Mouse (Mus musculus) ovary, postnatal 36 days (tissue): ENCODE results near the gene Syngap1.
"Not testable (repeated sequence)": the region's sequence is repeated elsewhere in the genome, so short reads cannot be mapped to it uniquely, and the experiment has no call there.

Experiments used
- DNase-seq: peaks from one replicate; pipeline ENCODE4 v3.0.0; 2022; ENCODE audit warnings: low spot score, mixed read lengths

Gene Syngap1

DNA sequence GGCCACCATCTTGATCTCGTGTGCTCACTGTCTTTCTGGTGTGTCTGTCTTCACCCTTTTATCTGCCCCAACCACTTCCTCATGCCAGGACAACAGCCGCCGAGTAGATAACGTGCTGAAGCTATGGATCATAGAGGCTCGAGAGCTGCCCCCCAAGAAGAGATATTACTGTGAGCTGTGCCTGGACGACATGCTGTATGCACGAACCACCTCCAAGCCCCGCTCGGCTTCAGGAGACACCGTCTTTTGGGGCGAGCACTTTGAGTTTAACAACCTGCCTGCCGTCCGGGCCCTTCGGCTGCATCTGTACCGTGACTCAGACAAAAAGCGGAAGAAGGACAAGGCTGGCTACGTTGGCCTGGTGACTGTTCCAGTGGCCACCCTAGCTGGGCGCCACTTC lies 15.8 kb downstream of the Syngap1 start:
- DNase-seq = no peak

DNA sequence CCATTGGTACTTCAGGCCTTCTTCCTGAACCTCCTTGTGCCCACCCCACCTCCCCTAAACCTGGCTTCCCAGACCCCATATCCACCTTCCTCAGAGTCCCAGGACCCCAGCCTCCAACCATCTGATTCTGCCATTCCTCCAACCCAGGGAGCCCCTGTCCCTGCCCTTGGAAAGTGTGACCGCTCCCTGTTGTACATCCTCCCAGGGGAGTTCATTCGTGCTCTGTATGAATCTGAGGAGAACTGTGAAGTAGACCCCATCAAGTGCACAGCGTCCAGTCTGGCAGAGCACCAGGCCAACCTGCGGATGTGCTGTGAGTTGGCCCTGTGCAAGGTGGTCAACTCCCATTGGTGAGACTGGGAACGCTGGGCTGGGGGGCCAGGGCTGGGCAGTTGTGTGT lies 16.8 kb downstream of the Syngap1 start:
- no peak for DNase-seq

DNA sequence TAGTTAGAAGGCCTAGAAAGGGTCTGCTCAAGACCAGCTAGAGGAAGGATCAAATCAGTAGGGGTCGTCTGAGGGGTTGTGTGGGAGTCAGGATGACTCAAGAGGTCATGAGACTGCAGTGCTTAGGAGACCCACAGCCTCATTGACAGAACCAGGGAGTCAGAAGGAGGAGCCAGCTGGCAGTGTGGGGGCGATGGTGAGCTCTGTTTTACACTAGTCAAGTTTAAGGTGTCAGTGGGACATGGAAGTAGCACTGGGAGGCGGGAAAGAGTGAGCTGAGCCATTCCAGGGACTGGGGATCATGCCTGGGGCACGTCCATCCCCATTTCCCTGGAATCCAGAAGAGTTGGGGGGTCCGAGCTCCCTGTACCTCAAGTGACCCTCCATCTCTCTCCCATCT lies 17.8 kb downstream of the Syngap1 start:
- DNase-seq = no peak

DNA sequence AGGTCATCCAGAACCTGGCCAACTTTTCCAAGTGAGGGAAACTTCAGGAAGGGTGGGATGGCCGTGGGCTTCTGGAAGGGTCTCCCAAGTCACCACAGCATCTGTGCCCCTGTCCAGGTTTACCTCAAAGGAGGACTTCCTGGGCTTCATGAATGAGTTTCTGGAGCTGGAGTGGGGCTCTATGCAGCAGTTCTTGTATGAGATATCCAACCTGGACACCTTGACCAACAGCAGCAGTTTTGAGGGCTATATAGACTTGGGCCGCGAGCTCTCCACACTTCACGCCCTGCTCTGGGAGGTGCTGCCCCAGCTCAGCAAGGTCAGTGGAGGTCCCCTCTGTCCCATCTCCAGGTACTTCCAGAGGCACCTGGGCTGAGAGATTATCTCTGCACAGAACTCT lies 18.8 kb downstream of the Syngap1 start:
- no peak for DNase-seq

DNA sequence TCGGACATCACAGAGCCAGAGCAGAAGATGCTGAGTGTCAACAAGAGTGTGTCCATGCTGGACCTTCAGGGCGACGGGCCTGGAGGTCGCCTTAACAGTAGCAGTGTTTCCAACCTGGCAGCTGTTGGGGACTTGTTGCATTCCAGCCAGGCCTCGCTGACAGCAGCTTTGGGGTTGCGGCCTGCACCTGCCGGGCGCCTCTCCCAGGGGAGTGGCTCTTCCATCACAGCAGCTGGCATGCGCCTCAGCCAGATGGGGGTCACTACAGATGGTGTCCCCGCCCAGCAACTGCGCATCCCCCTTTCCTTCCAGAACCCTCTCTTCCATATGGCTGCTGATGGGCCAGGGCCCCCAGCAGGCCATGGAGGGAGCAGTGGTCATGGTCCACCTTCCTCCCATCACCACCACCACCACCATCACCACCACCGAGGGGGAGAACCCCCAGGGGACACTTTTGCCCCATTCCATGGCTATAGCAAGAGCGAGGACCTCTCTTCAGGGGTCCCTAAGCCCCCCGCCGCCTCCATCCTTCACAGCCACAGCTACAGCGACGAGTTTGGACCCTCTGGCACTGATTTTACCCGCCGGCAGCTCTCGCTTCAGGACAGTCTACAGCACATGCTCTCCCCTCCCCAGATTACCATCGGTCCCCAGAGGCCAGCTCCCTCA lies 20.7 kb downstream of the Syngap1 start:
- DNase-seq = no peak

DNA sequence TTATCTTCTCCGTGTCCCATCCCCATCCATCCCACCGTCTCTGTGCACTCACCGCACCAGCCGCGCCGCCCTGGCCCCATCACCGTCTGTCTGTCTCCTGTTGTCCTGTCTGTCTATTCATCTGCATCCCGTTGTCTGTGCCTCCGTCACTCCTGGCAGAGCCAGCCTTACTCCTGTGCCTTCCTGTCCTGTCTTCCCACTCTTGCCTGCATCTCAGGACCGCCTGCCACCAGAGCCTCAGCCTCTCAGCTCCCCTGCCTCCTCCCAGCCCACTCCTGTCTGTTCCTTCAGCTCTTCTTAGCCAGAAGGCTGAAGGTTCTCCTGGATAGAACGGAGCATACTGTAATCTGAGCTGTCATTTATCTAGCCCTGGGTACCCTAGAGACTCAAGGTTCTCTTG lies 25.9 kb downstream of the Syngap1 start:
- DNase-seq = no peak

DNA sequence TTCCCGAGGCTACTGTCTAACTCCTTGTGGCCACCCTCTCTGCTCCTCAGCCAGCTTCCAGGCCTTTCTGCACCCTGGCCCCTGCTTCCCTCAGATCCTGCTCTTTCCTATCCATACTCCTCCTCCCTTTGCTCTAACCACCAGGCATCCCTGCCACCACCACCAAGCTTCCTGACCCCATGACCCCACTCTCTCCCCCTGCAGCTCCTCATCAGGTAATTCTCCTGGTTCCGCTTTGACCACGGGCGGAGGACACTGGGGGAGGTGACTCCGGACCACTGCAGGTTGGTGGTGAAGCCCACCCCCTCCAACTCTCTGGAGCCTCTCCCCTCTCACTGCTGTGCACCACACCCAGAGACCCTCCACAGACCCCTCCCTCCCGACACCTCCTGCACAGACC lies 26.4 kb downstream of the Syngap1 start:
- DNase-seq = no peak

DNA sequence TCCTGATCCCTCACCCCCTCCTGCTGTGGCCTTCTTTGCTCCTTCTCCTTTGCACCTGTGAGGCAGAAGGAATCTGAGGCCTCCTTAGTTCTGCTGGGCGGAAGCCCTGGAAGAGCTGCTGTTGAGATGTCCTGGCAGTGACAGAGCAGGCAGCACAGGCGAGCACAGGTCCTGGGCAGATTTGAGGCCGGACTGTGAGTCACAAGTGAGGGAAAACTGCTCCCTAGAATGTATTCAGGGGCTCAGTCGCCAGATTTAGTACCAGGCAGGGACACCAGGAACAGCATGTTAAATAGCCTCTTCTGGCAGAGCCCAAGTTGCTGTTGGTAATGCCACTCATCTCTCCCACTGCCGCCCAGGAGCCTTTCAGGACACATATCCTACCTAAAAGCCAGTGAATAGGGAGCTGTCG lies 27.2 kb downstream of the Syngap1 start:
- no peak for DNase-seq

DNA sequence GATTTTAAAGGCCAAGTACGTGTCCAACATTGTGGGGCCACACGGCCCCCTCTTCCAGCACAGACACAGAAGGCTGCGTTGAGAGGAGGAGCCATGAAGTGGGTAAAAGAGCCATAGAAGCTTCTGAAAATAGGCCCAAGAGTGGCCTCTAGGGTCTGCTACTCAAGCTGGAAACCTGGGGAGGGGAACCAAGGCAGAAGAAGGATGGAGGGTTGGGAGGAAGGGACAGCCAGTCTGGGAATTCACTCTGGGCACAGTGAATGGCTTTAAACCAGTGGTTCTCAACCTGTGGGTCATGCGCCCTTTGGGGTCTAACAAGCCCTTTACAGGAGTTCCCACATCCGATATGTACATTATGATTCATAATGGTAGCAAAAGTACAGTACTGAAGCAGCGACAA lies 28.2 kb downstream of the Syngap1 start:
- no peak for DNase-seq

DNA sequence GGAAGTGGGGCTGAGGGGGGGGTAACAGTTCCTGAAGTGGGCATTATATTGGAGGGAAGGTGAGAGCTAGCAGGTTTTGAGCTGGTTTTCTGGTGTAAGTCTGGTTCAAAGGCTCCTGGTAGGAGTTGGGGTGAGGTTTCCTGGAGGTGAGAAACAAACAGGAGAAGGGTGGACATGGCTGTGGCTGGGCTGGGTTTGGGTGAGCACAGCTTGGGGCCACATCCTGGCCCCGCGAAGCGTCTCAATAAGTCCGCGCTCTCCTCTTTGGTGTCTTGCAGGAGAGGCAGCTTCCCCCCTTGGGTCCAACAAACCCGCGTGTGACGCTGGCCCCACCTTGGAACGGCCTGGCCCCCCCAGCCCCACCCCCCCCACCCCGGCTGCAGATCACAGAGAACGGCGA lies 29.2 kb downstream of the Syngap1 start:
- no peak for DNase-seq

DNA sequence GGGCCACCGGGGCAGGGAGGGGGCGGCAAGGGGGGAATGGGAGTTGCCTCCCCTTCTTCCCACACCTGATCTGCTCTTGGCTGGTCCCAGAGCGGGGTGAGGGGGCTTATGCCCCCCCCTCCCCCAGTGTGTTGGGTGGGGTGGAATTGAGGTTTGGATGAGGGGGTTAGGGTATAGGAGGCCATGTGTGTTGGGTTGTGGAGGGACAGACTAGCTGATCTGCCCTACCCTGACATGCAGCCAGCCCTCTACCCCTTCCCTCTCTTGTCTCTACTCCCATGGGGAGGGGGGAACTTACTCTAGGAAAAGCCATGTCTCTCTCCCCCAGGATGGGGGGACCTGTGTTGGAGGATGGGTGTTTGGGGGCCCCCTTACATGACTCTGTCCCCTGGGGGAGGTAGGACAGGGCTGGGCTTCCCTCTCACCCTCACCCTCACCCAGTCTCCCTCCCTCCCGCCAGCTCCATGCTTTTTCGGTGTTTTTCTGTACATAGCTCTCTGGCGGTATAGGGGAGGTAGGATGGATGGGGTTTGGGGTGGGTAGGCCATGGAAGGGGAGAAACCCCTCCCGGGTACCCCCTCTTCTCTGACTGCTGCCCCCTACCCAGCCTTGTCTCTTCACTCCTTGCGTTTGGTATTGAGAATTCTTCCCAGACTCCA lies 30.3 kb downstream of the Syngap1 start:
- no peak for DNase-seq

DNA sequence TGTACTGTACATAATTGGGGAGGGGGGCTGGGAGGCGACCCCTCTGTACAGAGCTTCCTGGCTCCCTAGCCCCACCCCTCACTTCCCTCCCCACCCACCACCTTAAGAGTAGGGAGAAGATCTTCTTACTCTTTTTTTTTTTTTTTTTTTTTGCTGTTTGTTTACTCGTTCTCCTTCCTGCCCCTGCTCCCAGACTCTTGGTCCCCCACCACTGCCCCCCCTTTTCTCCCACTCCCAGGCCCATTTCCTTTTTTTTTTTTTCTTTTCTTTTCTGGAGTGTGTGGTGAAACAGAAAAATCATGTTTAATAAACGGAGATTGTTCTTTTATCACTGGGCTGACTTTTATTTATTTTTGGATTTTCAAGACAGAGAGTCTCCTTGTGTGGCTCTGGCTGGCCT lies 31.1 kb downstream of the Syngap1 start:
- DNase-seq = no peak

DNA sequence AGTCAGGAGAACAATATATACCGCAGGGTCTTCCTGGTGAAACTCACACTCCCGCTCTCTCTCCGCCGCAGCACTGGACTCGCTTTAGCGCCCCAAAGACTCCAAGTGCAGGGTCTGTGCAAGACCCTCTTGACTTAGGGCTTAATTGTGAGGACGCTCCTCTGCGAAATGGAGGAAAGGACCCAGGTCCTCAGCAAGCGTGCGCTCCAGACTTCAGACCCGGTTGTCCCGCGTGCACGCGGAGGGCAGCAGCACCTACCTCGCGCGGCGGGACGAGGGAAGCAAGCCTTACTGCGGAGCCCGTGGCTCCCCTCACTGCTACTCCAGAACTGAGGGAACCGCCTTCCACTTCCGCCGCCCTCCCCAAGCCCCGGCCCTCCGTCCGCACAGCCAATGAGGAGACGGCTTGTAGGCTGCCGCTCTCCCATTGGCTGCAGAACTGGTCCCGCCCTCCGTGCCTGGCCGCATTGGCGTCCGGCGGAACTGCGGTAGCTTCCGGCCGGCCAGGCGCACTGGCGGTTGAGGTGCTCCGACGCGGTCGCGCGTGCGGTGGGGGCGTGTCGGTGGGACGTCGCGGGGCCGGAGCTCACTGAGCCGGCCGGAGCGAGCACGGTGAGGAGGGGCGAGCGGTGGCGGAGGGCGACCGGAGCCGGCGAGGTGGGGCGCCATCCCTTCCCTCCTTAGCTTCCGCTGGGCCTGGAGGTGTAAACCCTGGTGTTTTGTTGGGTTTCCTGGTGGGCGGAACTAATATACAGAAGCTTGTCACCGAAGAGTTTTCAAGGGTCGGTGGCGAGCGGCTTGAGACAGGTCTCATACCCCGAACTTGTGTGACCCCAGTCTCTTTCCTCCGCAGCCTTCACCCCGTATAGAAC lies 31.9 kb downstream of the Syngap1 start, which contains the start of gene Zbtb9:
Gene Zbtb9 (plus strand): TSS at position 465 of the 872 bp plus-strand sequence.
- peak; percentile 96 for DNase-seq

DNA sequence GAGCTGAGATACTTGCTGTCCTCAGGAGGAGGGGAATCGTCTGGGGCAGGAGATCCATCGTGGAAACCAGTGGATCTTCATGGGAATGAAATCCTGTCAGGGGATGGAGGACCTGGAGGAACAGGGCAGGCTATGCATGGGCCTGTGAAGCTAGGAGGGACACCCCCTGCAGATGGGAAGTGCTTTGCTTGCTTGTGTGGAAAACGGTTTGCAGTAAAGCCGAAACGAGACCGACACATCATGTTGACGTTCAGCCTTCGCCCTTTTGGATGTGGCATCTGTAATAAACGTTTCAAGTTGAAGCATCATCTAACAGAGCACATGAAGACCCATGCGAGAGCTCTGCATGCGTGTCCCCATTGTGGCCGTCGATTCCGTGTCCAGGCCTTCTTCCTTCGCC lies 33.5 kb downstream of the Syngap1 start:
- no peak for DNase-seq

DNA sequence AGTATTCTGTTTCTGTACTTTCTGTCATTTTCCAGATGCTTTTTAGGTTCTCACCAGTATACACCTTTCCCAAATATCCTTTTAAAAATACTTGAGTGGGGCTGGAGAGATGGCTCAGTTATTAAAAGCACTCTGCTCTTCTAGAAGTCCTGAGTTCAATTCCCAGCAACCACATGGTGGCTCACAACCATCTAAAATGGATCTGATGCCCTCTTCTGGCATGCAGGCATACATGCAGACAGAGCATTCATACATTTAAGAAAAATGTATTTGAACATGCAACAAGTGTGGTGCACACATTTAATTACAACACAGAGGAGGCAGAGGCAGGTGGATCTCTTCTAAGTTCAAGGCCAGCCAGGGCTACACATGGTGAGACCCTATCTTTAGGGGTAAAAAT lies 34.4 kb downstream of the Syngap1 start:
- no peak for DNase-seq

DNA sequence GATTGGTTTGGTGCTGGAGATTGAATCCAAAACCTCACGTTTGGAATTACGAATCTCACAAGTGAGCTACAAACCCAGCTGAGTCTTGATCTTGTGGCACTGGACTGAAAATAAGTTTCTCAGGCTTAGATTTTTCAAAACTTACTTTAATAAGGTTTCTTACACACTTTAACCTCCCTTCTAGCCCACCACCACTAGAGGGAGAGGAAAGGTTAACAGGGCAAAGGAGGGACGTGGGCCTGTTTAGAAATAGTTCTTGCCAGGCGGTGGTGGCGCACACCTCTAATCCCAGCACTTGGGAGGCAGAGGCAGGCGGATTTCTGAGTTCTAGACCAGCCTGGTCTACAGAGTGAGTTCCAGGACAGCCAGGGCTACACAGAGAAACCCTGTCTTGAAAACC lies 36.3 kb downstream of the Syngap1 start:
- DNase-seq = not testable (repeated sequence)

DNA sequence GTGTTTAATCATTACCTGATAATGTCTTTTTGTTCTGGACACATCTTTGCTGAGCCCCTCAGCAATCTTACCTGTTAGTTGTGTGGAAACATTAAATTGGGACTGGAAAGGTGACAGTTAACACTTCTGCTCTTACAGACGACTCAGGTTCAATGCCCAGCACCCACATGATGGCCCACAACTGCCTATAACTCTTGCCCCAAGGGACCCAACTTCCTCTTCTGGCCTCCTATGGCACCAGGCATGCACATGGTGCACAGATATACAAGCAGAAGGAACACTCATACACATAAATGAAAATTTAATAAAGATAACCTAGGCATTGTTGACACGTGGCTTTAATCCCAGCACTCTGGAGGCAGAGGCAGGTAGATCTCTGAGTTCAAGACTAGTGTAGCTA lies 38.4 kb downstream of the Syngap1 start:
- no peak for DNase-seq

DNA sequence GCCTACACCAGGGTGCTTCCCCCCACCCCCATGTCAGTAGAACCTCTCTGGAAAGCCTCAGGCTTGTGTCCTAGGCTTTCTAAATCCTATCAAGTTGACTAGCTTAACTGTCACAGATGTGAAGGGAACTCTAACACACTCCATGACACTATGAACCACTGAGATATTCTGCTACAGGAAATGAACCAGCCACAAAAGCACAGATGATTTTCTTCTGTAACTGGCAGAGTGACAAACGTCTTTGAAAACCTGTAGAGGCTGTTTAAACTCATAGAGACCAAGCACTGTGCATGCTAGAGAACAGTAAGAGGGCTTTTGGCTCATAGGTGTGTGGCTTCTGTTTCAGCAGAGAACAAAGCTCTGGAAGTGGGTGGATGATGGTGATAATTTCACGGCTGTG lies 40.0 kb downstream of the Syngap1 start:
- no peak for DNase-seq

DNA sequence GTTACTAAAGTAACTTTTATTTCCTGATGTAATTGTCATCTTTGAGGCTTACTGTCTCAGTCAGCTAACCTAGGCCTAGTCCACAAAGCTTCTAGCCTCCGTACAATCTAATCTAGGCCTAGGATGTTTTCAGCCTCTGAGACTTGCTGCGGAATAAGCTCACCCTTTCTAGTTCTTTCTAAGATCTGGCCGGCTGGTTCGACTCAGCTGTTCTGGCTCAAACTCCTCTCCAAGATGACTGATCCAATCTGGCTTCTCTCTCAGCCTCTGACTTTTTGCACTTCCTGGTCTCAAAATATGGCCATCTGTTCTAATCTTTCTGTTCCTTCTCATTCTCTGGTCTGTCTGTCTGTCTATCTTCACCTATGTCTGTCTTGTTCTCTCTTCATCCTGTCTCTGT lies 42.3 kb downstream of the Syngap1 start:
- no peak for DNase-seq

DNA sequence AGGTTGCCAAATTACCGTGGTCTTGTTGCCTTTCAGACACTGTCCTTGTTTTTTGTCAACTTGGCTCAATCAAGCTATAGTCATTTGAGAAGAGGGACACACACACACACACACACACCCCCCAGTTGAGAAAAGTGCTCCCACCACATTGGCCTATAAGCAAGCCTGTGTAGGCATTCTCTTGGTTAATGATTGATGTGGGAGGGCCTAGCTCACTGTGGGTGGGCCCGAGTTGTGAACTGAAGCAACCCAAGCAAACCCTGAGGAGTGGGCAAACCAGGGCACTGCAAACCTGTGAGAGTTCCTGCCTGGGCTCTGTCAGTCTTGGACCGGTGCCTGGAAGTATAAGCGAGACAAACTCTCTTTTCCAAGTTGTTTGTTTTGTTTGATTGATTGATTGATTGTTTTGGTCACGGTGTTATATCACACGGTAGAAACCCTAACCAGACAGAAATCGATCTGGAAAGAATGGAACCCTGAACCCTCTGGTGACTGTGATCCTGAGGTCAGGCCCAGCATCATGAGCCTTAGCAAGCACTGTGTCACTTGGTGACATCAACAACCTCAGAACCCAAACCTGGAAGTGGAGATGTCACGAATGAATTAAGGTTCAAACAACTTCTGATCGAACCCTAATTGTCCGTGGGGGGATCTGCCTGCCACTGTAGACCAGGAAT lies 44.6 kb downstream of the Syngap1 start:
- no peak for DNase-seq

DNA sequence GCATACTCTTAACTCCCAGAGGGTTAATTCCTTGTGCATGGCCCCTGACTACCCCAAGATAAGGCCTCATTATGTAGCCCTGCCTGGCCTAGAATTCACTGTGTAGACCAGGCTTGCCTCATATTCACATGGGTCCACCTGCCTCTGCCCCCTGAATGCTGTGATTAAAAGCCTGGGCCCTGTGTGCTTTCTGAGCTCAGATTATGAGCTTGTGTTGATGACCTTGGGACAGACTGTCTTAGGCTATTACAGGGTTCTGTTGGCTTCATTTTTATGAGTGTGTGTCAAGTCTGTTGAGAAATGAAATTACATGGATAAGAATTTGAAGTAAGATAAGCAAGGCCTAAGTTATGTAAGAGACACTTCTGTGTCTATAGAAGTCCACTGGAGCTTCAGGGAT lies 49.5 kb downstream of the Syngap1 start:
- no peak for DNase-seq

DNA sequence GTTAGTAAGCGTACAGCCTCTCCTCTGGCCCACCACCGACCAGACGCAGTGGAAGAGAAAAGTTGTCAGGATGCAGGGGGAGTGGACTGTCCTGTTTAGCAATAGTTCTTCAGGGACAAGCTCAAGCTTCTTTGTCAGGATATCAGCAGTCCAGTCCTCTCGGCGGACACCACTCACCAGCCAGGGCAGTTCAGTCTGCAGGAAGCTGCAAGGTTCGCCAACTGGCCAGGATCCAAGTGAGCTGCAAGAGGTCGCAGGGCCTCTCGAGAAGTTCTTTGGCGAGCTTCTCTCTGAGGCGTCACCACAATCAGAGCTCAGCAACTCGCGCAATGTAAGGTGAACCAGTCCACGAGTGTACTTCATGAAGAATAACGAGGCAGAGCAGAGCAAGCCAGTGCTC lies 53.4 kb downstream of the Syngap1 start:
- peak; percentile 48 for DNase-seq

DNA sequence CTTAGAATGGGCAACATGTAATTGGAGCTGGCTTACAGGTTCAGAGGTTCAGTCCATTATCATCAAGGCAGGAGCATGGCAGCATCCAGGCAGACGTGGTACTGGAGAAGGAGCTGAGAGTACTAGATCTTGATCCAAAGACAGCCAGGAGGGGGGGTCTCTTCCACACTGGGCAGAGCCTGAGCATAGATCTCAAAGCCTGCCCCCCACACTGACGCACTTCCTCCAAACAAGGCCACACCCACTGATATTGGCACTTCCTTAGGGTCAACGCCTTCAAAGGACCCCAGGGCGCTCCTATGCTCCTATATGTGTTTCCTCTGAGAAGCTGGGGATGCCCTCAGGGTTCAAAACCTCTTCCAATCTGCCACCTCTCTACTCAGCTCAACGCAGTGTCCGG lies 54.0 kb downstream of the Syngap1 start:
- DNase-seq = no peak
